Mouse (Mus musculus) intestine, embryonic 14.5 days (tissue): ENCODE measurements around the gene Gm12845. TPM values are rescaled to one million over a fixed set of nuclear protein-coding genes. Genes with fewer than 3 reads are reported as not detected.
A peak's percentile ranks its signal among the peaks of the same experiment; 100 is the strongest.
"Not testable (repeated sequence)": the region's sequence is repeated elsewhere in the genome, so short reads cannot be mapped to it uniquely, and the experiment has no call there.

Experiments
- ATAC-seq: fragments of 200-750 bp; cut with Nextera tagmentation; replicated peaks from 2 replicates; pipeline ENCODE4 v1.8.0; 2017; ENCODE audit warnings: low read depth, moderate number of reproducible peaks, moderate TSS enrichment, moderate library complexity; ENCODE audit not compliant: low FRiP score, low TSS enrichment
- DNase-seq: peaks from one replicate; pipeline ENCODE4 v3.0.0-alpha.2; 2018; ENCODE audit warnings: low spot score
- H3K27ac ChIP-seq: fragments of 300-500 bp; sonication (generic); 2 replicates; pipeline ENCODE4 v1.5.1; 2014; ENCODE audit warnings: low read depth, mild to moderate bottlenecking, control low read depth
- H3K27me3 ChIP-seq: fragments of 300-500 bp; sonication (generic); replicated peaks from 2 replicates; pipeline ENCODE4 v1.6.1; 2014; ENCODE audit warnings: low read length, control low read depth; ENCODE audit not compliant: control insufficient read depth, insufficient read depth
- H3K36me3 ChIP-seq: fragments of 300-500 bp; sonication (generic); 2 replicates; pipeline ENCODE4 v1.6.1; 2014; ENCODE audit warnings: low read length, control low read depth; ENCODE audit not compliant: control insufficient read depth, insufficient read depth
- H3K4me1 ChIP-seq: fragments of 300-500 bp; sonication (generic); replicated peaks from 2 replicates; pipeline ENCODE4 v1.6.1; 2014; ENCODE audit warnings: low read length, control low read depth, mixed read lengths; ENCODE audit not compliant: control insufficient read depth, insufficient read depth
- H3K4me2 ChIP-seq: fragments of 300-500 bp; sonication (generic); 2 replicates; pipeline ENCODE4 v1.6.1; 2014; ENCODE audit warnings: low read length
- H3K4me3 ChIP-seq: fragments of 300-500 bp; sonication (generic); 2 replicates; pipeline ENCODE4 v1.5.1; 2014; ENCODE audit warnings: low read depth, low read length, control low read depth, mixed read lengths
- H3K9ac ChIP-seq: fragments of 300-500 bp; sonication (generic); 2 replicates; pipeline ENCODE4 v1.6.1; 2014; ENCODE audit warnings: mild to moderate bottlenecking, low read length
- H3K9me3 ChIP-seq: fragments of 300-500 bp; sonication (generic); 2 replicates; pipeline ENCODE4 v1.6.1; 2016; ENCODE audit warnings: low read length, control low read depth; ENCODE audit not compliant: control insufficient read depth
- WGBS: fragments of 180-500 bp; shearing (Covaris S2); extraction: QIAGEN DNeasy Blood & Tissue Kit; methylation state at CpG from one replicate; pipeline ENCODE4 v1.1.7; 2014; 5-methylcytosine and 5-hydroxymethylcytosine counted together
- polyA plus RNA-seq: library from polyadenylated mRNA; unstranded; fragments of >200 nt; fragmentation: Nextera tagmentation; extraction: Ambion mirVana; gene quantifications from 2 replicates; pipeline ENCODE4 v1.2.1, GENCODE M21; 2014

The Gm12845 gene
- polyA plus RNA-seq, 1 experiment from 2014 or later, result not detected

GRCm38 (mm10) chr4:117708780-117709550 lies 15.2 kb upstream of the Gm12845 start:
- WGBS, result 54% methylated on average over 3 of the region's 3 CpGs
- Histone ChIP-seq H3K27me3 (no peaks in the 10 kb centered on the region), H3K4me2 (no peak overlapping the region), H3K4me3 (no peak overlapping the region), H3K27ac (no peak overlapping the region), H3K9me3 (no peaks in the 10 kb centered on the region), H3K36me3 (no peaks in the 10 kb centered on the region), H3K9ac (no peak overlapping the region), H3K4me1 (no peaks in the 10 kb centered on the region)
- no peak for DNase-seq
- ATAC-seq, result peak; percentile 65; the same call in 1 of the 2 replicates

- Histone ChIP-seq H3K4me1 (no peaks in the 10 kb centered on the region), H3K36me3 (no peaks in the 10 kb centered on the region), H3K4me3 (no peak overlapping the region), H3K4me2 (no peak overlapping the region), H3K27me3 (no peaks in the 10 kb centered on the region), H3K9ac (no peak overlapping the region), H3K9me3 (no peaks in the 10 kb centered on the region), H3K27ac (no peak overlapping the region)
- WGBS, result 82% methylated on average over 3 of the region's 3 CpGs
- DNase-seq (no peak), ATAC-seq (no peak)
These were observed 11.9 kb upstream of the Gm12845 start for GRCm38 (mm10) chr4:117712314-117712713.

- no peaks in the 10 kb centered on the region for H3K9me3 ChIP-seq
- DNase-seq (no peak), ATAC-seq (no peak)
- no peaks in the 10 kb centered on the region for H3K27me3 ChIP-seq
- no peak overlapping the region for H3K4me3 ChIP-seq
- no peaks in the 10 kb centered on the region for H3K4me1 ChIP-seq
- no peak overlapping the region for H3K4me2 ChIP-seq
- no peak overlapping the region for H3K27ac ChIP-seq
- no peak overlapping the region for H3K9ac ChIP-seq
- H3K36me3 ChIP-seq, result no peaks in the 10 kb centered on the region
- WGBS, result 62% methylated on average over 6 of the region's 6 CpGs
These were observed 10.7 kb upstream of the Gm12845 start for GRCm38 (mm10) chr4:117713303-117714098.

- no peak overlapping the region for H3K9ac ChIP-seq
- H3K4me3 ChIP-seq, result no peak overlapping the region
- H3K27ac ChIP-seq, result no peak overlapping the region
- no peak for ATAC-seq
- H3K9me3 ChIP-seq, result no peaks in the 10 kb centered on the region
- no peak overlapping the region for H3K4me2 ChIP-seq
- H3K4me1 ChIP-seq, result no peaks in the 10 kb centered on the region
- H3K36me3 ChIP-seq, result no peaks in the 10 kb centered on the region
- DNase-seq, result no peak
- WGBS, result 71% methylated on average over 3 of the region's 3 CpGs
- no peaks in the 10 kb centered on the region for H3K27me3 ChIP-seq
These were observed 7.7 kb downstream of the Gm12845 start for GRCm38 (mm10) chr4:117731926-117732325.

GRCm38 (mm10) chr4:117737559-117737958 lies 13.3 kb downstream of the Gm12845 start:
- ATAC-seq (no peak), DNase-seq (no peak)
- Histone ChIP-seq H3K4me3 (no peak overlapping the region), H3K9ac (no peak overlapping the region), H3K4me2 (no peak overlapping the region), H3K27me3 (no peaks in the 10 kb centered on the region), H3K4me1 (no peaks in the 10 kb centered on the region), H3K9me3 (no peaks in the 10 kb centered on the region), H3K27ac (no peak overlapping the region), H3K36me3 (no peaks in the 10 kb centered on the region)
- 44% methylated on average over 8 of the region's 8 CpGs for WGBS

GRCm38 (mm10) chr4:117752469-117752868 lies 28.3 kb downstream of the Gm12845 start:
- WGBS, result 55% methylated on average over 5 of the region's 5 CpGs
- not testable (repeated sequence) for H3K4me2 ChIP-seq

GRCm38 (mm10) chr4:117760151-117760550 lies 35.9 kb downstream of the Gm12845 start:
- Histone ChIP-seq H3K9me3 (no peaks in the 10 kb centered on the region), H3K9ac (no peak overlapping the region), H3K27me3 (no peaks in the 10 kb centered on the region), H3K4me1 (no peaks in the 10 kb centered on the region), H3K4me3 (no peak overlapping the region), H3K4me2 (no peak overlapping the region), H3K27ac (no peak overlapping the region), H3K36me3 (no peaks in the 10 kb centered on the region)
- ATAC-seq (no peak), DNase-seq (no peak)
- 95% methylated on average over 5 of the region's 5 CpGs for WGBS

More at GRCm38 (mm10) chr4:117752469-117752868, 28.3 kb downstream of the Gm12845 start:
- ATAC-seq, H3K9me3 ChIP-seq, H3K27me3 ChIP-seq, H3K36me3 ChIP-seq, H3K9ac ChIP-seq, H3K4me1 ChIP-seq, H3K27ac ChIP-seq, H3K4me3 ChIP-seq, DNase-seq: not testable (repeated sequence)

GRCm38 (mm10) chr4:117765416-117765815 lies 41.2 kb downstream of the Gm12845 start, which contains the start of gene Klf17:
TSS of gene Klf17 (minus strand) at chr4:117765648.
- no peaks in the 10 kb centered on the region for H3K27me3 ChIP-seq
- H3K4me2 ChIP-seq, result no peak within 1 kb of the TSS
- no peak for ATAC-seq
- H3K9ac ChIP-seq, result no peak within 1 kb of the TSS
- whole genome bisulfite sequencing, result 73% methylated on average over 11 of the region's 12 CpGs
- H3K4me3 ChIP-seq, result no peak within 1 kb of the TSS
- no peaks in the 10 kb centered on the region for H3K4me1 ChIP-seq
- H3K9me3 ChIP-seq, result no peaks in the 10 kb centered on the region
- H3K27ac ChIP-seq, result no peak within 1 kb of the TSS
- H3K36me3 ChIP-seq, result no peaks in the 10 kb centered on the region
- no peak for DNase-seq
